Mouse (Mus musculus): ENCODE data around the gene Scly.

The Scly gene

DNA sequence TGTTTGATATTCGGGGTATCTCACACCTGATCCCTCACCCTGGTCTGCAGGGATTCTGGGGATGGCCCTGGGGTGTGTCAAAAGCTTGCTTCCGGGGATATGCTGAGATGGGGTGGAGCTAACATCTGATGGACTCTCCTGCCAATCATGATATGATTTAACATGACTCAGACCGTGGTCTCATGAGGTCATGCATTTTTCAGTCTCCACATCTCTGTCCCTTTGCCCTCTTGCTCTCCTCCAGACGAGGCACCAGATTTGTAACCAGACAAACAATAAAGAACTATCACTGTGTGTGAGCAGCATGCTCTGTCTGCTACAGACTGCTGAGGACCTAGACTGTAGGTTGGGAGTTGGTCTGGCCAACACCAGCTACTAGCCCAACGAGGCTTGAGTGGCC is 64.0 kb downstream of the Scly start:
- DNase-seq (ENCODE audit: low spot score): no peak

DNA sequence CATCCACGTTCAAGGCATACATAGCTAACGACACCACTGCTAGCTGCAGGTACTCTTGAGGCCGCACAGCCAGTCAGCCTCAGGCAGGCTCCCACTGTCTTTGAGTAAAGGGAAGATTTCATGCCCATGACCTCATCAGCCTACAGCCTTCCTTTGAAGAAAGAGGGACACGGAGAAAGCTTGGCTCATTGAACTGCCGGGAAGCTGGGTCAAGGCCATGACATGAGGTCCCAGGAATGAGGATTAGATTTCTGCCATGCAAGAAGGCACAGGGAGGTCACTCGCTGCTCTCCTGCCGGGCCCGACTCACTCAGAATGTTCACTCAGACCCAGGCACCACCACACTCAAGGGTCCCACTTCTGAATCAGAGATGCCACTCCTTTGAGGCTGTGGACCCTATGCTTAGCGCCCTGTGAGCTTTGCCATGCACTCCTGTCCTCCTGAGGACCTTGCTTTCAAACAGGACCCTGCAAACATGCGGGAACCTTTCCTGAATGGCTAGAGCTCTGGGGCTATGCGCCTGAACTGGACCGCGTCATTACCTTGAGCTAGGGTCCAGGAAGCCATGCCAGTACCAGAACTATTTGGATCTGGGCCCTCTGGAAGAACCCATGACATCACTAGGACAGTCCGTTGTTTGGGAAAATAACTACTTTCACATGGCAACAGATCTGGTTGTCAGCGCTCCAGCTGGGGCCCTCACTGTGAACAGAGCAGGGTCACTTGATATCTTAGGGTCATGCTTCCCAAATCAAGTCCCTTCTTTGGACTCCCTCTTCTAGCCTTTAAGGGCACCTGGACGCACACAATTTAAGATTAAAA is 66.9 kb downstream of the Scly start:
- DNase-seq (ENCODE audit: low spot score): no peak

DNA sequence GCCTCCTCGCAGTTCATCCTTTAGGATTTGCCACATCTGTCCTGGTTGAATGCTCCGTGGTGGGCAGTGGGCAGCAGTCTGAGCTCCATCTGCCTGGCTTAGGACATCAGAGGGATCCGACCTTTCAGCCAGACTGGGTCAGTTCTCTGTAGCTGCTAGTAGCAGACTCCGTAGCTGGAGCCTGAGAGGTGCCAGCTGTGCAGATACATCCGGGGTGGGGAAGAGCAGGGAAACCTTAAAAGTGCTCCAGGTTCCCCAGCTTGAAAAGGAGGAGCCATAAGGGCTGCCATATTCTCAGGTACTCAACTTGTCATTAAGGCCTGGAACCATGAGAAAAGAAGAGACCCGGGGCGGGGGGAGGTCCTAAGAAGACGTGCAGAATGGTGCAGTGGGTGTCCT is 67.7 kb downstream of the Scly start:
- no peak for DNase-seq (ENCODE audit: low spot score)

DNA sequence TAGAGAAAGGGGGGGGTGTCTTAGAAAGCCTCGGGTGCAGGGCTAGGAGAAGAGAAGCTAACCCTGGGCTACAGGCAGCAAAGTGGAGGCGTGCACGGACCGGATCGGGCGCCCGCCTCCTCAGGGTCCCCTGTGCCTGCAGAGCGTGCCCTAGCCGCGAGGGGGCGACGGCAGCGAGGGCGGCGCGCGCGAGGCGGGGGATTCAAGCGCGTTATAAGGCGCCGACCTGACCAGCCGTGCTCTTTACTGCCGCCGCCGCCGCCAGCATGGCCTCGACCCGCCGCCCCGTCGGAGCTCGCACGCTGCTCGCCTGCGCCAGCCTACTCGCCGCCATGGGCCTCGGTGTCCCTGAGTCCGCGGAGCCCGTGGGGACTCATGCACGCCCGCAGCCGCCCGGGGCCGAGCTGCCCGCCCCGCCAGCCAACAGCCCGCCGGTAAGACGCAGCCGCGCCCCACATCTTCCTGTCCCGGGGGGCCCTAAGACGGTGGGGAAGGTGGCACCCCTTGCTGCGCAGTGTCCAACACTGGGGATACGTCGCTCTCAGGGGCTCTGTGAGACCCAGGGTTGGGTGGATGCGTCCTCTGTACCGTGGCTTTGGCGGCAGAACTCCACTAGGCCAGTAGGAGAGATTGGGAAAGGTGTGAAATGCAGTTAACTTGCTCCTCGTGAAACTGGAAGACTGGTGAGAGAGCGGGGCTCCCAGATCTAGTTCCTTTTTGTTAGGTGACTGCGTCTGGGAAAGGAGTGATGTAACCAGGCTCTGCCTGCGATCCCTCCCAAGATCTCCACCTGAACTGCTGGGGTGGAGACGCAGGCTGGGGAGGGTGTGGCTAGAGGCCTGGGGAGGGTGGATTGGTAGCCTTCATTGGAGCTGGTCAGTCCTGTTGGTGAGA is 68.3 kb downstream of the Scly start, which contains the start of gene Erfe:
Gene Erfe (plus strand): TSS at position 216 of the 894 bp plus-strand sequence.
- peak; percentile 72 for DNase-seq (ENCODE audit: low spot score)

DNA sequence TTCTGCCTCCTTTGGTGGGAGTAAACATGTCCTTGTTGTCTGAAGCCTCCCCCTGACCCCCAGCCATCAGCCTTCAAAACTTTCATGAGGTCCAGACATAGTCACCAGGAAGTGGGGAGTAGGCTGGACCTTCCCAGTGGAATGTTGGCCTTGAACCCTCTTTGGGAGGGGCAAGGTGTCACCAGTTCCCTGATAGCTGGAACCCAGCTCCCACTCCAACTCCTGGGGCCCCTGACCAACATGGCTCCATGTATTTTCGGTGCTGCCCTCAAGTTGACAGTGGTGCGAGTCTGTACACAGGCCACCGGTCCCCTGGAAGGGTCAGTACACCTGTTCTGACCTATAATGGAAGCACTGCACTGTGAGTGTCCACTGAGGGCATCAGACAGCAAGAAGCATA is 69.2 kb downstream of the Scly start:
- no peak for DNase-seq (ENCODE audit: low spot score)

DNA sequence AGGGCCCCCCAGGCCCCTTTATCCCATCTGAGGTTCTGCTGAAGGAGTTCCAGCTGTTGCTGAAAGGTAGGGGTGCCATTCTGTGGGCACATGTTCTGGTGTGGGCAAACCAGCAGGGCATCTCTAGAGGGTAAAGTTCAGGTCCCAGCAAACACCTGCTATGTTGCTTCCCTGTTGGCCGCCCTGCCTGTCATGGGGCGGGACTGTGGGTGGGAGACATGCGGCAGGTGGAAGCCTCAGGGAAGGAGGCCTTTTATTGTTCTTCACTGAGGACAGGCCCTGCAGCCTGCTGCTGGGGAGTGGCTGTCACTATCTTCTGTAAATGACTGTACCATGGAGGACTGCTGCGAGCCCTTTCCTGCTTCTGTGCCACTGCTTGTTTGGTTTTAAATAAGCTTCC is 71.3 kb downstream of the Scly start:
- no peak for DNase-seq (ENCODE audit: low spot score)

DNA sequence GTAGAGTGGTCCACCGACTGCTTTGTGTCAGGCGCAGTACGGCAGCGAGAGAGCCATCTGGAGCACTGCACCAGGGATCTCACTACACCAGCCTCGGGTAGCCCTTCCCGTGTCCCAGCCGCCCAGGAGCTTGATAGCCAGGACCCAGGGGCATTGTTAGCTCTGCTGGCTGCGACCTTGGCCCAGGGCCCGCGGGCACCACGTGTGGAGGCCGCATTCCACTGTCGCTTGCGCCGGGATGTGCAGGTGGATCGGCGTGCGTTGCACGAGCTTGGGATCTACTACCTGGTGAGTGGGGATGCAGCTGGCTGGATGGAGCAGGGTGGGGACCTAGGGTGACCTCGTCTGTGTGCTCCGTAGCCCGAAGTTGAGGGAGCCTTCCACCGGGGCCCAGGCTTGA is 71.9 kb downstream of the Scly start:
- no peak for DNase-seq (ENCODE audit: low spot score)

Measured in testis, postnatal 14 days (tissue).